Mouse (Mus musculus): ENCODE data around the gene Cnih3. TPM values are rescaled to one million over a fixed set of nuclear protein-coding genes. Genes with fewer than 3 reads are reported as not detected.

Cnih3 gene
- polyA plus RNA-seq, 2 experiments = 0.58 to 0.64 TPM

GRCm38 (mm10) chr1:181460283-181460682 is 107.9 kb downstream of the Cnih3 start:
- H3K36me3 ChIP-seq (ENCODE audit: control insufficient read depth, insufficient read depth, low read length) = no peaks in the 10 kb centered on the region
- no peak overlapping the region for H3K4me3 ChIP-seq (replicated peaks; ENCODE audit: low read length)
- H3K9me3 ChIP-seq (ENCODE audit: control insufficient read depth, low read length) = no peaks in the 10 kb centered on the region
- no peak for DNase-seq (ENCODE audit: low spot score)
- no peak for ATAC-seq (ENCODE audit: low FRiP score, low read depth)
- H3K27me3 ChIP-seq (ENCODE audit: control insufficient read depth, insufficient read depth, low read length) = no peaks in the 10 kb centered on the region
- H3K4me2 ChIP-seq (replicated peaks; ENCODE audit: low read depth, low read length, severe bottlenecking) = no peak overlapping the region
- H3K27ac ChIP-seq (replicated peaks; ENCODE audit: low read depth, low read length) = no peak overlapping the region
- 72% methylated on average over 2 of the region's 2 CpGs for WGBS
- TF ChIP-seq POLR2A (IDR thresholded peaks at IDR 0.05; ENCODE audit: borderline replicate concordance, extremely low read depth, insufficient read depth, insufficient read length) = no peak
- H3K9ac ChIP-seq (ENCODE audit: low read depth, low read length, severe bottlenecking) = no peak overlapping the region
- H3K4me1 ChIP-seq (ENCODE audit: control insufficient read depth, insufficient read depth, low read length) = peaks cover 21% of the 10 kb centered on the region

GRCm38 (mm10) chr1:181461484-181461883 is 109.1 kb downstream of the Cnih3 start:
- no peak for TF ChIP-seq POLR2A (IDR thresholded peaks at IDR 0.05; ENCODE audit: borderline replicate concordance, extremely low read depth, insufficient read depth, insufficient read length)
- H3K4me2 ChIP-seq (replicated peaks; ENCODE audit: low read depth, low read length, severe bottlenecking) = 0 out of 2 replicates have a peak overlapping the region, but pooled peaks have one; percentile 10
- no peaks in the 10 kb centered on the region for H3K27me3 ChIP-seq (ENCODE audit: control insufficient read depth, insufficient read depth, low read length)
- 25% methylated on average over 8 of the region's 8 CpGs for WGBS
- DNase-seq (ENCODE audit: low spot score) (peak; percentile 69), ATAC-seq (ENCODE audit: low FRiP score, low read depth) (peak; percentile 51; the same call in 1 of the 2 replicates)
- no peak overlapping the region for H3K4me3 ChIP-seq (replicated peaks; ENCODE audit: low read length)
- H3K9me3 ChIP-seq (ENCODE audit: control insufficient read depth, low read length) = no peaks in the 10 kb centered on the region
- H3K4me1 ChIP-seq (ENCODE audit: control insufficient read depth, insufficient read depth, low read length) = peaks cover 22% of the 10 kb centered on the region
- H3K9ac ChIP-seq (ENCODE audit: low read depth, low read length, severe bottlenecking) = no peak overlapping the region
- H3K36me3 ChIP-seq (ENCODE audit: control insufficient read depth, insufficient read depth, low read length) = no peaks in the 10 kb centered on the region
- H3K27ac ChIP-seq (replicated peaks; ENCODE audit: low read depth, low read length) = no peak overlapping the region; the same call in 1 of the 2 replicates

GRCm38 (mm10) chr1:181462051-181462905 is 109.8 kb downstream of the Cnih3 start:
- peaks cover 28% of the 10 kb centered on the region for H3K4me1 ChIP-seq (ENCODE audit: control insufficient read depth, insufficient read depth, low read length)
- ATAC-seq (ENCODE audit: low FRiP score, low read depth) = no peak
- H3K36me3 ChIP-seq (ENCODE audit: control insufficient read depth, insufficient read depth, low read length) = no peaks in the 10 kb centered on the region
- no peak overlapping the region for H3K9ac ChIP-seq (ENCODE audit: low read depth, low read length, severe bottlenecking)
- no peak for TF ChIP-seq POLR2A (IDR thresholded peaks at IDR 0.05; ENCODE audit: borderline replicate concordance, extremely low read depth, insufficient read depth, insufficient read length)
- no peak for DNase-seq (ENCODE audit: low spot score)
- no peak overlapping the region for H3K4me3 ChIP-seq (replicated peaks; ENCODE audit: low read length)
- no peak overlapping the region for H3K4me2 ChIP-seq (replicated peaks; ENCODE audit: low read depth, low read length, severe bottlenecking)
- H3K9me3 ChIP-seq (ENCODE audit: control insufficient read depth, low read length) = no peaks in the 10 kb centered on the region
- H3K27me3 ChIP-seq (ENCODE audit: control insufficient read depth, insufficient read depth, low read length) = no peaks in the 10 kb centered on the region
- H3K27ac ChIP-seq (replicated peaks; ENCODE audit: low read depth, low read length) = no peak overlapping the region
- 52% methylated on average over 8 of the region's 8 CpGs for WGBS

GRCm38 (mm10) chr1:181462906-181463179 is 110.4 kb downstream of the Cnih3 start:
- WGBS = 84% methylated on average over 6 of the region's 6 CpGs

GRCm38 (mm10) chr1:181465027-181465426 is 112.6 kb downstream of the Cnih3 start:
- Histone ChIP-seq H3K4me1 (ENCODE audit: control insufficient read depth, insufficient read depth, low read length) (peaks cover 25% of the 10 kb centered on the region), H3K27ac (replicated peaks; ENCODE audit: low read depth, low read length) (no peak overlapping the region), H3K4me2 (replicated peaks; ENCODE audit: low read depth, low read length, severe bottlenecking) (no peak overlapping the region), H3K9me3 (ENCODE audit: control insufficient read depth, low read length) (no peaks in the 10 kb centered on the region), H3K27me3 (ENCODE audit: control insufficient read depth, insufficient read depth, low read length) (no peaks in the 10 kb centered on the region), H3K36me3 (ENCODE audit: control insufficient read depth, insufficient read depth, low read length) (no peaks in the 10 kb centered on the region), H3K4me3 (replicated peaks; ENCODE audit: low read length) (no peak overlapping the region), H3K9ac (ENCODE audit: low read depth, low read length, severe bottlenecking) (no peak overlapping the region)
- ATAC-seq (ENCODE audit: low FRiP score, low read depth) (no peak), DNase-seq (ENCODE audit: low spot score) (no peak)
- WGBS = 40% methylated on average over 5 of the region's 5 CpGs
- TF ChIP-seq POLR2A (IDR thresholded peaks at IDR 0.05; ENCODE audit: borderline replicate concordance, extremely low read depth, insufficient read depth, insufficient read length) = no peak

More at GRCm38 (mm10) chr1:181462906-181463179, 110.4 kb downstream of the Cnih3 start:
- Histone ChIP-seq H3K4me3 (replicated peaks; ENCODE audit: low read length) (no peak overlapping the region), H3K27ac (replicated peaks; ENCODE audit: low read depth, low read length) (no peak overlapping the region), H3K9me3 (ENCODE audit: control insufficient read depth, low read length) (no peaks in the 10 kb centered on the region), H3K9ac (ENCODE audit: low read depth, low read length, severe bottlenecking) (no peak overlapping the region), H3K4me2 (replicated peaks; ENCODE audit: low read depth, low read length, severe bottlenecking) (no peak overlapping the region), H3K36me3 (ENCODE audit: control insufficient read depth, insufficient read depth, low read length) (no peaks in the 10 kb centered on the region), H3K27me3 (ENCODE audit: control insufficient read depth, insufficient read depth, low read length) (no peaks in the 10 kb centered on the region), H3K4me1 (ENCODE audit: control insufficient read depth, insufficient read depth, low read length) (peaks cover 28% of the 10 kb centered on the region)
- ATAC-seq (ENCODE audit: low FRiP score, low read depth) (no peak), DNase-seq (ENCODE audit: low spot score) (no peak)
- no peak for TF ChIP-seq POLR2A (IDR thresholded peaks at IDR 0.05; ENCODE audit: borderline replicate concordance, extremely low read depth, insufficient read depth, insufficient read length)

Data from limb, embryonic 14.5 days (tissue).